Mouse (Mus musculus): ENCODE measurements around the gene Mettl4. TPM values are rescaled to one million over a fixed set of nuclear protein-coding genes. Genes with fewer than 3 reads are reported as not detected.
A peak's percentile ranks its signal among the peaks of the same experiment; 100 is the strongest.
"Not testable (repeated sequence)": the region's sequence is repeated elsewhere in the genome, so short reads cannot be mapped to it uniquely, and the experiment has no call there.

Mettl4 gene
- polyA plus RNA-seq, 1 experiment from 2014 or later: 14.4 TPM

DNA sequence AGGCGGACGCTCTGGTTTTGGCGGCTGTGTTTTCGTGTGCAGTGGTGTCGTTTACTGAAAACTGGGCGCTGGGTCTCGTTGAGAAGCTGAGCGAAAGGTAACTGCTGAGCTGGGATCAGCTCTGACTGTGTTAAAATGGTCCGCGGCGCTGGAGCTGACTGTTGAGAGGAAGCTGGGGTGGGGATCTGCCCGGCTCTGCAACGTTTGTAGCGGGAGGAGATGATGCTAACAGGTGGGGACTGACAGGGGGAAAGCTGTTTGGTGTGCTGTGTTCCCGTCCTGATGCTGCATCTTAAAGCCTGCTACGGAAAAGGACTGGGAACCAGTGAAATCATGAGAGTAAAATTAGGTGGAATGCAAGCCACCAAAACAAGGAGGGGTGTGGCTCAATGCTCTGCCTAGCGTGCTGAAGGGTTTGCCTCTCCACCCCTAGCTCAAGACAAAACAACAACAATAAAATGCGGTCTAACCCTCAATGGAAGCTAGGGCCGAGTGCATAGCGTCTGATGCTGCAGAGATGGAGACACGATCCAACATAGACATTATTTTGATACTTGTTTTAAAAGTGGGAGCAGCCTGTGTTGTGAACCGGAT, 414 bp upstream of the Mettl4 start:
- no peaks in the 10 kb centered on the region for H3K27me3 ChIP-seq (ENCODE audit: insufficient read depth, low read length)
- peak overlapping the region; percentile 57 for H3K4me2 ChIP-seq (ENCODE audit: low read length)
- H3K9ac ChIP-seq (ENCODE audit: low read depth, low read length): peak overlapping the region; percentile 75
- H3K4me3 ChIP-seq (replicated peaks; ENCODE audit: low read depth, low read length): peak overlapping the region; percentile 52
- TF ChIP-seq CTCF (IDR thresholded peaks at IDR 0.05; ENCODE audit: low read depth): no peak
- no peak; the same call in 1 of the 2 replicates for ATAC-seq (replicated peaks; ENCODE audit: low FRiP score, low read depth)
- H3K4me1 ChIP-seq (replicated peaks; ENCODE audit: insufficient read depth, low read length): no peaks in the 10 kb centered on the region
- no peaks in the 10 kb centered on the region for H3K36me3 ChIP-seq (ENCODE audit: insufficient read depth, low read length)
- under 1% methylated on average over 22 of the region's 22 CpGs for WGBS
- H3K27ac ChIP-seq: peak overlapping the region; percentile 95; the same call in 1 of the 2 replicates
- no peaks in the 10 kb centered on the region for H3K9me3 ChIP-seq (replicated peaks; ENCODE audit: low read length)
- no peak for DNase-seq (ENCODE audit: low spot score)

DNA sequence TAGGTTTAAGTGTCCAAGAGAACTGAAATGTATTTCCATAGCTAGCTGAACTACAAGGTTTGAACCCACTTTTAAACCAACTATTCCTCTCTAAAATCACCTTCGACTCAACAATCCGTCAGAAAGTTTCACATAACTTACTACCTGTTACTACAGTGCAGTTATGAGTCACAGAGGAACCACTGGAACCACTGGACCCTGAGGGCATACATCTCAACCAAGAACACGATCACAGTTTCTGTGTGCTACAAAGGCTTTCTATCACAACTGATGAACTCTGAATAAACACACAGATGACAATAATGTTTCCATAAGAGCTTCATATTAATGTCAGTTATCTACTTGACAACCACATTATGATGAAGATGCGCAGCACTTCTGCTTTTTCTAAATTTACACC, 11.6 kb downstream of the Mettl4 start:
- no peak overlapping the region for H3K9ac ChIP-seq (ENCODE audit: low read depth, low read length)
- H3K27me3 ChIP-seq (ENCODE audit: insufficient read depth, low read length): no peaks in the 10 kb centered on the region
- no peaks in the 10 kb centered on the region for H3K9me3 ChIP-seq (replicated peaks; ENCODE audit: low read length)
- 90% methylated on average over 4 of the region's 4 CpGs for WGBS
- ATAC-seq (replicated peaks; ENCODE audit: low FRiP score, low read depth) (no peak), DNase-seq (ENCODE audit: low spot score) (no peak)
- H3K36me3 ChIP-seq (ENCODE audit: insufficient read depth, low read length): no peaks in the 10 kb centered on the region
- no peak for TF ChIP-seq CTCF (IDR thresholded peaks at IDR 0.05; ENCODE audit: low read depth)
- H3K27ac ChIP-seq: no peak overlapping the region
- H3K4me1 ChIP-seq (replicated peaks; ENCODE audit: insufficient read depth, low read length): no peaks in the 10 kb centered on the region
- no peak overlapping the region for H3K4me2 ChIP-seq (ENCODE audit: low read length)
- no peak overlapping the region for H3K4me3 ChIP-seq (replicated peaks; ENCODE audit: low read depth, low read length)

DNA sequence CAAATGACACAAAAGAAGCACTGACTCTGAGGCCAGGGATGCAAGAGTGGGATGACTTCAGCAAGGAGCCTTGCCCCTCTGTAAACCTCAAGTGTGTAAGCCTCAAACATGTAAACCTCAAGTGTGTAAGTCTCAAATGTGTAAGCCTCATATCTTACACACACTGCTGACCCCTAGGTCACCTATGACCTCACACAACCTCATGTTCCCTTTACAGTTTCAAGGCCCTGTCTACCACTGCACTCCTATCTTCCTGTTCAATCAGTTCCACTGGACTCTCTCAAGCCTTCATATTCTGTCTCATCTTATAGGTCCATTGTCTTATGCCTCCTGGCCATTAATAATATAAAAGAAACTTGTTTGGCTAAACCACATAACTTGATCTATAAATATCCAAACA, 13.9 kb downstream of the Mettl4 start:
- Histone ChIP-seq H3K27ac (no peak overlapping the region), H3K4me1 (replicated peaks; ENCODE audit: insufficient read depth, low read length) (no peaks in the 10 kb centered on the region), H3K36me3 (ENCODE audit: insufficient read depth, low read length) (no peaks in the 10 kb centered on the region), H3K4me2 (ENCODE audit: low read length) (no peak overlapping the region), H3K9ac (ENCODE audit: low read depth, low read length) (no peak overlapping the region), H3K4me3 (replicated peaks; ENCODE audit: low read depth, low read length) (no peak overlapping the region), H3K27me3 (ENCODE audit: insufficient read depth, low read length) (no peaks in the 10 kb centered on the region), H3K9me3 (replicated peaks; ENCODE audit: low read length) (no peaks in the 10 kb centered on the region)
- TF ChIP-seq CTCF (IDR thresholded peaks at IDR 0.05; ENCODE audit: low read depth): no peak
- ATAC-seq (replicated peaks; ENCODE audit: low FRiP score, low read depth) (no peak), DNase-seq (ENCODE audit: low spot score) (no peak)

DNA sequence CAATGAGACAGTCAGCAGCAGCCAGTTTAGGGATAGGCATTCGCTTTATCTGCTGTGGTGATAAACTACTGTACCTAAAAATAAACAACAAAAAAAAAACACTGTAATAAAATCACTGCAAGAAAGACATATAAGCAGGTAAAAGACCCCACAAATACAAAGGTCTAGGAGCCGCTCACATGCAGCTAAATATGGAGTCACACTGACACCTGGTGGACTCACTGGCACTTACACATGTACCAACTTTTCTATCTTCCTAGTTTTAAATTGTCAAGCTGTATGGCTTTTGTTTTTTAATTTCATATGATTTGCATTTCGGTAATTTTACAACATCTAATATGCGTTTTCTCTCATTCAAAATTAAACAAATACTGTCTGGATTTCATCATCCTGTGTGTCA, 14.4 kb downstream of the Mettl4 start:
- TF ChIP-seq CTCF (IDR thresholded peaks at IDR 0.05; ENCODE audit: low read depth): peak; percentile 70
- DNase-seq (ENCODE audit: low spot score) (peak; percentile 29), ATAC-seq (replicated peaks; ENCODE audit: low FRiP score, low read depth) (no peak)
- Histone ChIP-seq H3K27me3 (ENCODE audit: insufficient read depth, low read length) (no peaks in the 10 kb centered on the region), H3K4me1 (replicated peaks; ENCODE audit: insufficient read depth, low read length) (no peaks in the 10 kb centered on the region), H3K36me3 (ENCODE audit: insufficient read depth, low read length) (no peaks in the 10 kb centered on the region), H3K4me3 (replicated peaks; ENCODE audit: low read depth, low read length) (no peak overlapping the region), H3K4me2 (ENCODE audit: low read length) (no peak overlapping the region), H3K9me3 (replicated peaks; ENCODE audit: low read length) (no peaks in the 10 kb centered on the region), H3K27ac (no peak overlapping the region), H3K9ac (ENCODE audit: low read depth, low read length) (no peak overlapping the region)
- WGBS: 75% methylated on average over 4 of the region's 4 CpGs

DNA sequence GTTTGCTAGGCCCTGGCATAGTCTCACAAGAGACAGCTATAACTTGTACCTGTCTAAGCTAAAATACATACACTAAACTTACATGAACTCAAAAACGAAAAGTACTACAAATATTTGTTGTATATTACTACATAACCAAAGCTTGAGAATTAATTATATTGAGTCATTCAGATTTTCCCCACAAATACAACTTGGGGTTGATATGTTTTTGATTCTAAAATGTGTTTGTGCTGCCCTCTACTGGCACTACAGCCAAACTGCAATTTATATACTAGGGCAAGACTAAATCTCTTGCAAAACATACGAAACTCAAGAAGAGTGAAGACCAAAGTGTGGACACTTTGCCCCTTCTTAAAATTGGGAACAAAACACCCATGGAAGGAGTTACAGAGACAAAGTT, 19.4 kb downstream of the Mettl4 start:
- 30% methylated on average over 2 of the region's 2 CpGs for WGBS
- H3K4me2 ChIP-seq (ENCODE audit: low read length); H3K36me3 ChIP-seq (ENCODE audit: insufficient read depth, low read length); ATAC-seq (replicated peaks; ENCODE audit: low FRiP score, low read depth); H3K4me1 ChIP-seq (replicated peaks; ENCODE audit: insufficient read depth, low read length); H3K27me3 ChIP-seq (ENCODE audit: insufficient read depth, low read length); H3K4me3 ChIP-seq (replicated peaks; ENCODE audit: low read depth, low read length); H3K27ac ChIP-seq; H3K9ac ChIP-seq (ENCODE audit: low read depth, low read length); H3K9me3 ChIP-seq (replicated peaks; ENCODE audit: low read length): not testable (repeated sequence)
- peak; percentile 71 for TF ChIP-seq CTCF (IDR thresholded peaks at IDR 0.05; ENCODE audit: low read depth)
- peak; percentile 28 for DNase-seq (ENCODE audit: low spot score)

DNA sequence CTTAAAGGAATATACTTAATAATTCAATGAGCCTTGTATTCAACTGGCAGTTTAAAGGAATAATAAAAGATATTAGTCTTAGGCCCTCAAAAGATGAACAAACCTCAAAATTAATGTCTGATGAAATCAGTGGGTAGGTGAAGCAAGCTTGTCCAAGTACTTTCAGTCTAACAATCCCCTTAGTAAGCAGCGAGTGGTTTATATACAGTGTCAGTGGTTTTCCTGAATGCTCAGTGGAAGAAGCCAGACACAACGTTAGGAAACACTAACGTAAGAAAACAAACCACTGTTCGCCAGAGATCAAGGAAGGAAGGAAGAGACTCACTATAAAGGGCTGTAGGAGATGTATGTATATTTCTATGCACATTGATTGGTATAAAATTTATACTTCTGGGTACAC, 23.1 kb downstream of the Mettl4 start:
- 87% methylated on average over 4 of the region's 4 CpGs for WGBS
- TF ChIP-seq CTCF (IDR thresholded peaks at IDR 0.05; ENCODE audit: low read depth): no peak

More for the DNA sequence above, 23.1 kb downstream of the Mettl4 start:
- DNase-seq (ENCODE audit: low spot score) (no peak), ATAC-seq (replicated peaks; ENCODE audit: low FRiP score, low read depth) (no peak)
- H3K4me3 ChIP-seq (replicated peaks; ENCODE audit: low read depth, low read length): no peak overlapping the region
- H3K4me1 ChIP-seq (replicated peaks; ENCODE audit: insufficient read depth, low read length): no peaks in the 10 kb centered on the region
- H3K27me3 ChIP-seq (ENCODE audit: insufficient read depth, low read length): no peaks in the 10 kb centered on the region
- no peak overlapping the region for H3K9ac ChIP-seq (ENCODE audit: low read depth, low read length)
- H3K36me3 ChIP-seq (ENCODE audit: insufficient read depth, low read length): peaks cover 3% of the 10 kb centered on the region; the same call in 1 of the 2 replicates
- no peak overlapping the region for H3K27ac ChIP-seq
- no peak overlapping the region for H3K4me2 ChIP-seq (ENCODE audit: low read length)
- no peaks in the 10 kb centered on the region for H3K9me3 ChIP-seq (replicated peaks; ENCODE audit: low read length)
